Mouse (Mus musculus): ENCODE results near the gene Slc1a2.
A peak's percentile ranks its signal among the peaks of the same experiment; 100 is the strongest.

Slc1a2 gene

DNA sequence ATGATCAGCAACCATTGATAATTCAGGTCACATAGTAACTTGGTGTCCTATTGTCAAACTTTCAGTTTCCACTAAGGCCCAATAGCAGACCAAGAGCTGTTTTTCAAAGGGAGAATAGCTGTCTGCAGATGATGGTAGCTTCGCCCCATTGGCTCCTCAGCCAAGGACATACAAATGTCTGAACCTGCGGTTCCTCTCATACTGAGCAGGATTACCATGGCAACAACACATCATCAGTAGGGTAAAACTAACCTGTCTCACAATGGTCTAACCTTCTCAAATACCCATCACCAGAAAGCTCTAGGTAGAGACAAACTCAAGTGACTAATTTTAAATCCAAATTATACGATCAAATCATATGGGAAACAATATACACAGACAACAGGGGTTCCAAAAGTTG, 170.7 kb downstream of the Slc1a2 start:
- peak; percentile 83 for DNase-seq

DNA sequence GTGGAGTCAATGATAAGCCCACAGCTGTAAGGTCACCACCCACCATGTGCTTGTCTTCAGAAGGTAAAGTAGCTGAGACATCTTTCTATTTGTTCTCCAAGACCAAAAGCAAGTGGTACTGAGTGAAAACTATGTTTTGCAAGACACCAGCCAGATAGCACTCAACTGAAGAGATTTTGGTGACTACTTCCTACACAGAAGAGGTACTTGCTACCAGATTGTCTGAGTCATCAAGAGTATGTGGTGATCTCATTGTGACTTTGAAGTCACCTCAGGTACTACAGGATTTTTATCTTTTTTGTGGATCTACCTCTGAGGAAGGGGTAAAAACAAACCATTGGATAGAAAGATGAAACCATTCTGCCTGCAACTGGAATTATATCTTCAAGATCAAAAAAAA, 173.1 kb downstream of the Slc1a2 start:
- DNase-seq: no peak

DNA sequence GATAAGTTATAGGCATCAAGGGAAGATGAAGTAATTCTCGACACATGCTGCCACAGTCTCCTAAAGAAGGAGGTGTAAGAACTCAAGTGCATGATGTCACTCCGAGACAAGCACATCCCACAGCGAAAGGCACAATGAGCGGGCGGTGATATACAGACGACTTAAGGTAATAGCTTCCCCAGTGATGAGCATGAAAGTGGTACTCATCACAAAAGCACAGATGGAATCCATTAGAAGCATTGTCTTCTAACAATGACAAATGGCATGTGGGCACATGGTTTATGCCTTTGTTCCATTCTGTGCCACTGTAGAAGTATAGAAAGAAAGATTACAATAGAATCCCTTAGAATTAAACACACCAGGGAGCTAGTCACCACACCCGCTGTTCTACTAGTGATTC, 179.7 kb downstream of the Slc1a2 start:
- DNase-seq: no peak

Measured in kidney, postnatal 14 days (tissue).